Comparison of ENCODE assay signal across 40 mouse cellular contexts in the genomic region with DNA sequence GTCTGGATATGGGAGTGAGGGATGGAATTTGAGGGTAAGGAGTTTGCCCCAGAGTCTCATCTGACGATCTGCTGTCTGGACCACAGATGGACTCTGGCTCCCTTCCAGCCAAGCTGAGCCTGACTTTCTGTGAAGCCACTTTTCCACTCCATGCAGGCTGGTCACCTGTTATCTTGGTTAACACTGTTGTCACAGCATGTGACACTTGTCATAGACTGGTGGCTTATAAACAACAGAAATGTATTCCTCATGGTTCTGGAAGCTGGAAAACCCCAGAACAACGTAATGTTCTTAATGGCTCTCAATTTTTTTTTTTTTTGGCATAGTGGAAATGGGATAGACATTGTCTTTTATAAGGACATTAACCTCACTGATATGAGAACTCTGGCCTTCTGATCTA. TPM values are rescaled to one million over a fixed set of nuclear protein-coding genes. Genes with fewer than 3 reads are reported as not detected.
"Had no signal": no experiment of that assay in that cellular context is flagged by ENCODE, and none has a peak within 500 bp of the region (broad histone marks: within the 10 kb centered on the region; RNA-seq: fewer than 3 reads in every experiment).

No protein-coding gene starts in this region.

- ATAC-seq: hindbrain, postnatal 0 days; intestine, embryonic 16.5 days had no signal

- DNase-seq: gastrocnemius, postnatal 14 days; gastrocnemius, postnatal 36 days; heart, adult 2 months; heart, postnatal 14 days; heart, postnatal 36 days; kidney, adult 11 months; kidney, adult 2 months; kidney, adult 9 months; kidney, postnatal 14 days; kidney, postnatal 36 days; layer of hippocampus, adult 9-11 months; layer of hippocampus, postnatal 36 days; liver; liver, embryonic 13.5 days had no signal

- H3K9ac ChIP-seq: heart, embryonic 13.5 days; heart, embryonic 15.5 days; hindbrain, embryonic 13.5 days; hindbrain, embryonic 15.5 days; kidney, embryonic 15.5 days; limb, embryonic 12.5 days; liver, embryonic 13.5 days; liver, embryonic 15.5 days had no signal

- H3K4me3 ChIP-seq: heart, adult 2 months; heart, embryonic 13.5 days; heart, embryonic 15.5 days; hindbrain, embryonic 13.5 days; hindbrain, embryonic 15.5 days; kidney, embryonic 15.5 days; left cerebral cortex, adult 2 months; limb, embryonic 12.5 days; liver, embryonic 13.5 days; liver, embryonic 15.5 days had no signal

- H3K27me3 ChIP-seq: heart, embryonic 13.5 days; heart, embryonic 15.5 days; hindbrain, embryonic 13.5 days; hindbrain, embryonic 15.5 days; kidney, embryonic 15.5 days; limb, embryonic 12.5 days; liver, embryonic 13.5 days; liver, embryonic 15.5 days had no signal

- H3K36me3 ChIP-seq: heart, embryonic 13.5 days; heart, embryonic 15.5 days; hindbrain, embryonic 13.5 days; hindbrain, embryonic 15.5 days; kidney, embryonic 15.5 days; limb, embryonic 12.5 days; liver, embryonic 13.5 days; liver, embryonic 15.5 days had no signal

- H3K9me3 ChIP-seq: heart, embryonic 15.5 days; hindbrain, embryonic 15.5 days; liver, embryonic 13.5 days; liver, embryonic 15.5 days had no signal

- H3K27ac ChIP-seq: heart, adult 2 months; heart, embryonic 13.5 days; heart, embryonic 15.5 days; hindbrain, embryonic 13.5 days; hindbrain, embryonic 15.5 days; hindbrain, postnatal 0 days; kidney, embryonic 15.5 days; kidney, postnatal 0 days; left cerebral cortex, adult 2 months; limb, embryonic 12.5 days; liver, embryonic 13.5 days; liver, embryonic 15.5 days had no signal

- H3K4me1 ChIP-seq: heart, embryonic 13.5 days; heart, embryonic 15.5 days; hindbrain, embryonic 13.5 days; hindbrain, embryonic 15.5 days; kidney, embryonic 15.5 days; limb, embryonic 12.5 days; liver, embryonic 13.5 days; liver, embryonic 15.5 days had no signal

RNA-seq across cellular contexts. Expression of gene Olfr282, which starts 21.4 kb away (rescaled TPM):
- total RNA-seq: gastrocnemius, adult 8-10 months; gastrocnemius, postnatal 14 days; gastrocnemius, postnatal 36 days; heart, adult 2 months; heart, postnatal 14 days; heart, postnatal 36 days; hematopoietic stem cell, adult 5-6 weeks; hindbrain, postnatal 0 days; layer of hippocampus, adult 18-20 months; layer of hippocampus, adult 8-10 months; layer of hippocampus, postnatal 14 days; layer of hippocampus, postnatal 36 days; left cerebral cortex, adult 2 months; left cerebral cortex, postnatal 14 days; left cerebral cortex, postnatal 36 days had no signal
- polyA plus RNA-seq: gonadal fat pad, adult 2 months; heart, adult 2 months; heart, embryonic 11.5 days; heart, embryonic 13.5 days; heart, embryonic 15.5 days; heart, postnatal 0 days; hindbrain, embryonic 11.5 days; hindbrain, embryonic 13.5 days; hindbrain, embryonic 15.5 days; hindbrain, postnatal 0 days; intestine, embryonic 14.5 days; intestine, embryonic 16.5 days; kidney, adult 2 months; kidney, embryonic 15.5 days; kidney, postnatal 0 days; large intestine, adult 2 months; limb, embryonic 12.5 days; limb, embryonic 14.5 days; liver, embryonic 11.5 days; liver, embryonic 13.5 days; liver, embryonic 15.5 days had no signal

RNA-seq across cellular contexts. Expression of gene Olfr283, which starts 28.9 kb away (rescaled TPM):
- total RNA-seq: gastrocnemius, adult 8-10 months; gastrocnemius, postnatal 14 days; gastrocnemius, postnatal 36 days; heart, adult 2 months; heart, postnatal 14 days; heart, postnatal 36 days; hematopoietic stem cell, adult 5-6 weeks; hindbrain, postnatal 0 days; layer of hippocampus, adult 18-20 months; layer of hippocampus, adult 8-10 months; layer of hippocampus, postnatal 14 days; layer of hippocampus, postnatal 36 days; left cerebral cortex, adult 2 months; left cerebral cortex, postnatal 14 days; left cerebral cortex, postnatal 36 days had no signal
- polyA plus RNA-seq: gonadal fat pad, adult 2 months; heart, adult 2 months; heart, embryonic 11.5 days; heart, embryonic 13.5 days; heart, embryonic 15.5 days; heart, postnatal 0 days; hindbrain, embryonic 11.5 days; hindbrain, embryonic 13.5 days; hindbrain, embryonic 15.5 days; hindbrain, postnatal 0 days; intestine, embryonic 14.5 days; intestine, embryonic 16.5 days; kidney, adult 2 months; kidney, embryonic 15.5 days; kidney, postnatal 0 days; large intestine, adult 2 months; limb, embryonic 12.5 days; limb, embryonic 14.5 days; liver, embryonic 11.5 days; liver, embryonic 13.5 days; liver, embryonic 15.5 days had no signal

RNA-seq across cellular contexts. Expression of gene Olfr281, which starts 42.8 kb away (rescaled TPM):
- total RNA-seq: gastrocnemius, adult 8-10 months; gastrocnemius, postnatal 14 days; gastrocnemius, postnatal 36 days; heart, adult 2 months; heart, postnatal 14 days; heart, postnatal 36 days; hematopoietic stem cell, adult 5-6 weeks; hindbrain, postnatal 0 days; layer of hippocampus, adult 18-20 months; layer of hippocampus, adult 8-10 months; layer of hippocampus, postnatal 14 days; layer of hippocampus, postnatal 36 days; left cerebral cortex, adult 2 months; left cerebral cortex, postnatal 14 days; left cerebral cortex, postnatal 36 days had no signal
- polyA plus RNA-seq: gonadal fat pad, adult 2 months; heart, adult 2 months; heart, embryonic 11.5 days; heart, embryonic 13.5 days; heart, embryonic 15.5 days; heart, postnatal 0 days; hindbrain, embryonic 11.5 days; hindbrain, embryonic 13.5 days; hindbrain, embryonic 15.5 days; hindbrain, postnatal 0 days; intestine, embryonic 14.5 days; intestine, embryonic 16.5 days; kidney, adult 2 months; kidney, embryonic 15.5 days; kidney, postnatal 0 days; large intestine, adult 2 months; limb, embryonic 12.5 days; limb, embryonic 14.5 days; liver, embryonic 11.5 days; liver, embryonic 13.5 days; liver, embryonic 15.5 days had no signal
